Comparison of ENCODE assay signal across 25 mouse cellular contexts in genomic region chr8:22022244-22022643, GRCm38 (mm10). TPM values are rescaled to one million over a fixed set of nuclear protein-coding genes. Genes with fewer than 3 reads are reported as not detected.
DNase-seq lines count a peak whose midpoint lies in the region; ATAC-seq and TF ChIP-seq lines count a peak whose summit lies in the region.
"Had no signal": no experiment of that assay in that cellular context is flagged by ENCODE, and none has a peak within 500 bp of the region (broad histone marks: within the 10 kb centered on the region; RNA-seq: fewer than 3 reads in every experiment).

No protein-coding gene starts in this region.

- no peak overlapping the region for H3K4me2 ChIP-seq in lung, embryonic 14.5 days
- H3K4me2 ChIP-seq in hindbrain, embryonic 11.5 days (replicated peaks; ENCODE audit: low read depth, low read length) = no peak overlapping the region
- H3K4me2 ChIP-seq: forebrain, embryonic 13.5 days had no signal

- no peak overlapping the region for H3K27ac ChIP-seq in lung, embryonic 14.5 days (ENCODE audit: low read depth)
- H3K27ac ChIP-seq in hindbrain, embryonic 11.5 days (ENCODE audit: low read depth, low read length) = no peak overlapping the region
- H3K27ac ChIP-seq: forebrain, embryonic 13.5 days; heart, embryonic 10.5 days had no signal

- intact Hi-C loops in heart, postnatal 36 days (cut with DNase I) = no loop called here

- ATAC-seq in lung, embryonic 14.5 days (ENCODE audit: insufficient read depth) = no peak
- ATAC-seq in hindbrain, embryonic 11.5 days (ENCODE audit: low FRiP score) = no peak
- ATAC-seq: forebrain, embryonic 13.5 days; hindbrain, embryonic 16.5 days had no signal

- DNase-seq in heart, adult 11 months = peak; percentile 76
- DNase-seq in heart, postnatal 36 days = no peak
- peak; percentile 13 for DNase-seq in lung, embryonic 14.5 days
- DNase-seq in lung, postnatal 36 days = no peak
- no peak for DNase-seq in brain, embryonic 14.5 days (ENCODE audit: low read depth)
- DNase-seq in hindbrain, embryonic 11.5 days (ENCODE audit: low spot score) = no peak
- DNase-seq: adrenal gland, adult 2 months; B cell, adult 2 months; cerebellum, adult 11 months; gastrocnemius, postnatal 36 days; heart, postnatal 14 days; kidney, adult 2 months; kidney, postnatal 36 days; liver; thymus, adult 18-20 months had no signal

- no peaks in the 10 kb centered on the region for H3K36me3 ChIP-seq in lung, embryonic 14.5 days (ENCODE audit: insufficient read depth)
- H3K36me3 ChIP-seq in E14TG2a.4 (ENCODE audit: insufficient read depth, low read length) = no peaks in the 10 kb centered on the region
- no peaks in the 10 kb centered on the region for H3K36me3 ChIP-seq in hindbrain, embryonic 11.5 days (ENCODE audit: control insufficient read depth, insufficient read depth, low read length)
- H3K36me3 ChIP-seq: heart, embryonic 10.5 days had no signal

- 52% methylated on average over 7 of the region's 7 CpGs for WGBS in lung, embryonic 14.5 days
- 56% methylated on average over 7 of the region's 7 CpGs for WGBS in hindbrain, embryonic 11.5 days

- H3K9me3 ChIP-seq in lung, embryonic 14.5 days (ENCODE audit: low read depth, low read length) = no peaks in the 10 kb centered on the region
- no peaks in the 10 kb centered on the region for H3K9me3 ChIP-seq in E14TG2a.4 (ENCODE audit: low read length)
- H3K9me3 ChIP-seq in hindbrain, embryonic 11.5 days (ENCODE audit: control insufficient read depth, low read length) = no peaks in the 10 kb centered on the region
- H3K9me3 ChIP-seq: forebrain, embryonic 13.5 days; G1E; heart, embryonic 10.5 days; megakaryocyte, embryonic 14.5 days had no signal

- TF ChIP-seq CTCF in lung, embryonic 14.5 days (IDR thresholded peaks at IDR 0.05; ENCODE audit: low read depth) = 0 out of 2 replicates have a peak, but pooled peaks have one; percentile 6
- TF ChIP-seq CTCF in E14TG2a.4 (conservative IDR thresholded peaks at IDR 0.05; ENCODE audit: low read length) = peak; percentile 34
- TF ChIP-seq CTCF in brain, embryonic 14.5 days (IDR thresholded peaks at IDR 0.05; ENCODE audit: borderline replicate concordance, extremely low read depth, insufficient read depth, insufficient read length) = peak; percentile 23; the same call in 1 of the 2 replicates

- H3K4me1 ChIP-seq in lung, embryonic 14.5 days (ENCODE audit: insufficient read depth) = no peaks in the 10 kb centered on the region
- H3K4me1 ChIP-seq in E14TG2a.4 (replicated peaks; ENCODE audit: low read depth, low read length) = no peaks in the 10 kb centered on the region
- no peaks in the 10 kb centered on the region for H3K4me1 ChIP-seq in hindbrain, embryonic 11.5 days (replicated peaks; ENCODE audit: control insufficient read depth, insufficient read depth, low read length)
- H3K4me1 ChIP-seq: forebrain, embryonic 13.5 days; heart, embryonic 10.5 days; megakaryocyte, embryonic 14.5 days had no signal

- no peaks in the 10 kb centered on the region for H3K27me3 ChIP-seq in lung, embryonic 14.5 days (ENCODE audit: insufficient read depth, low read length)
- H3K27me3 ChIP-seq in E14TG2a.4 (ENCODE audit: insufficient read depth, low read length) = 0 out of 2 replicates have a peak, but pooled peaks cover 4% of the 10 kb centered on the region
- H3K27me3 ChIP-seq in hindbrain, embryonic 11.5 days (ENCODE audit: control insufficient read depth, insufficient read depth, low read length) = no peaks in the 10 kb centered on the region
- H3K27me3 ChIP-seq: megakaryocyte, embryonic 14.5 days had no signal

- H3K4me3 ChIP-seq in lung, embryonic 14.5 days (ENCODE audit: low read depth, low read length) = no peak overlapping the region
- no peak overlapping the region for H3K4me3 ChIP-seq in E14TG2a.4 (replicated peaks; ENCODE audit: low read length)
- H3K4me3 ChIP-seq in hindbrain, embryonic 11.5 days (ENCODE audit: low read depth, low read length) = no peak overlapping the region
- H3K4me3 ChIP-seq: forebrain, embryonic 13.5 days; heart, embryonic 10.5 days; megakaryocyte, embryonic 14.5 days had no signal

- TF ChIP-seq POLR2A in brain, embryonic 14.5 days (IDR thresholded peaks at IDR 0.05; ENCODE audit: borderline replicate concordance, extremely low read depth, insufficient read depth, insufficient read length, poor library complexity, severe bottlenecking) = no peak

- no peak overlapping the region for H3K9ac ChIP-seq in lung, embryonic 14.5 days
- H3K9ac ChIP-seq in hindbrain, embryonic 11.5 days (ENCODE audit: low read depth, low read length) = no peak overlapping the region
- H3K9ac ChIP-seq: forebrain, embryonic 13.5 days had no signal

RNA-seq across cellular contexts. Expression of gene Atp7b, which starts 37.9 kb away (rescaled TPM):
- total RNA-seq in heart, postnatal 36 days (2021) = under 1 TPM; 0.08 TPM
- polyA plus RNA-seq in lung, embryonic 14.5 days (2014; fragmentation: Nextera tagmentation; extraction: Ambion mirVana) = 1.9 and 2.2 TPM in 2 replicates
- 2.1 and 2.5 TPM in 2 replicates for polyA plus RNA-seq in brain, embryonic 14.5 days (2012; rRNA removed)
- 1.3 and 1.9 TPM in 2 replicates for polyA plus RNA-seq in hindbrain, embryonic 11.5 days (2014; fragmentation: Nextera tagmentation; extraction: Ambion mirVana)

RNA-seq across cellular contexts. Expression of gene Alg11, which starts 38.3 kb away (rescaled TPM):
- 1 to 10 TPM; 6.9 to 8.8 TPM for total RNA-seq in heart, postnatal 36 days (2021)
- 27.6 and 34.4 TPM in 2 replicates for polyA plus RNA-seq in lung, embryonic 14.5 days (2014; fragmentation: Nextera tagmentation; extraction: Ambion mirVana)
- polyA plus RNA-seq in brain, embryonic 14.5 days (2012; rRNA removed) = 10.0 and 14.8 TPM in 2 replicates
- 32.3 and 34.1 TPM in 2 replicates for polyA plus RNA-seq in hindbrain, embryonic 11.5 days (2014; fragmentation: Nextera tagmentation; extraction: Ambion mirVana)

RNA-seq across cellular contexts. Expression of gene Ccdc70, which starts 52.7 kb away (rescaled TPM):
- not detected for total RNA-seq in heart, postnatal 36 days (2021)
- polyA plus RNA-seq in lung, embryonic 14.5 days (2014; fragmentation: Nextera tagmentation; extraction: Ambion mirVana) = not detected in 2 replicates
- polyA plus RNA-seq in brain, embryonic 14.5 days (2012; rRNA removed) = not detected in 2 replicates
- polyA plus RNA-seq in hindbrain, embryonic 11.5 days (2014; fragmentation: Nextera tagmentation; extraction: Ambion mirVana) = not detected in 2 replicates
- total RNA-seq: adrenal gland, adult 2 months; common myeloid progenitor, adult 5-6 weeks; G1E; gastrocnemius, postnatal 36 days; heart, postnatal 14 days; layer of hippocampus, postnatal 10 days; left cerebral cortex, postnatal 36 days had no signal
- polyA plus RNA-seq: adrenal gland, adult 2 months; forebrain, embryonic 13.5 days; G1E; heart, embryonic 10.5 days; hindbrain, embryonic 16.5 days; kidney, adult 2 months; lung, embryonic 16.5 days had no signal

Comparison
In these comparisons a context has a peak if more than half of its experiments do, and no peak if none do; other contexts are left out.
1. DNase-seq: peak in heart, adult 11 months (single experiment) and lung, embryonic 14.5 days (single experiment); none in heart, postnatal 36 days (0 of 2), lung, postnatal 36 days (single experiment), brain, embryonic 14.5 days (single experiment) and hindbrain, embryonic 11.5 days (single experiment).
2. Peak in every context shown above with its lines, with median percentiles within 50 percentile points of each other: CTCF ChIP-seq.